Mouse (Mus musculus) retina, embryonic 14.5 days (tissue): Measurements from ENCODE around the gene 0610030E20Rik.

Experiments
- DNase-seq: peaks from one replicate; pipeline ENCODE4 v3.0.0-alpha.2; 2015; ENCODE audit warnings: low spot score

The 0610030E20Rik gene

GRCm38 (mm10) chr6:72347166-72347941 lies at the start of gene 0610030E20Rik:
Gene 0610030E20Rik (plus strand): TSS chr6:72347317.
- DNase-seq, result peak; percentile 81

GRCm38 (mm10) chr6:72297825-72298224 lies 49.3 kb upstream of the 0610030E20Rik start:
- DNase-seq, result no peak

- no peak for DNase-seq
Observed at GRCm38 (mm10) chr6:72302349-72302925, 44.7 kb upstream of the 0610030E20Rik start.

GRCm38 (mm10) chr6:72303510-72303909 lies 43.6 kb upstream of the 0610030E20Rik start:
- no peak for DNase-seq

- DNase-seq, result no peak
Observed at GRCm38 (mm10) chr6:72312198-72312597, 34.9 kb upstream of the 0610030E20Rik start.

GRCm38 (mm10) chr6:72313124-72313867 lies 33.8 kb upstream of the 0610030E20Rik start:
- no peak for DNase-seq

- DNase-seq, result no peak
Observed at GRCm38 (mm10) chr6:72315384-72315783, 31.7 kb upstream of the 0610030E20Rik start.

GRCm38 (mm10) chr6:72316044-72316443 lies 31.1 kb upstream of the 0610030E20Rik start:
- no peak for DNase-seq

- DNase-seq, result no peak
Observed at GRCm38 (mm10) chr6:72318440-72318839, 28.7 kb upstream of the 0610030E20Rik start.

- DNase-seq, result no peak
Observed at GRCm38 (mm10) chr6:72319019-72319418, 28.1 kb upstream of the 0610030E20Rik start.

GRCm38 (mm10) chr6:72322936-72323335 lies 24.2 kb upstream of the 0610030E20Rik start:
- no peak for DNase-seq

GRCm38 (mm10) chr6:72323786-72324508 lies 23.2 kb upstream of the 0610030E20Rik start:
- no peak for DNase-seq

GRCm38 (mm10) chr6:72326274-72326673 lies 20.8 kb upstream of the 0610030E20Rik start:
- no peak for DNase-seq

- DNase-seq, result no peak
Observed at GRCm38 (mm10) chr6:72329019-72329418, 18.1 kb upstream of the 0610030E20Rik start.

- DNase-seq, result no peak
Observed at GRCm38 (mm10) chr6:72330133-72330532, 17.0 kb upstream of the 0610030E20Rik start.

- no peak for DNase-seq
Observed at GRCm38 (mm10) chr6:72333111-72333510, 14.0 kb upstream of the 0610030E20Rik start.

GRCm38 (mm10) chr6:72340481-72340880 lies 6.6 kb upstream of the 0610030E20Rik start:
- DNase-seq, result no peak

- DNase-seq, result no peak
Observed at GRCm38 (mm10) chr6:72344396-72345073, 2.6 kb upstream of the 0610030E20Rik start.

GRCm38 (mm10) chr6:72345074-72345567 lies 2.0 kb upstream of the 0610030E20Rik start, which contains the start of gene Usp39:
Gene Usp39 (minus strand): TSS chr6:72345184.
- peak; percentile 98 for DNase-seq

- no peak for DNase-seq
Observed at GRCm38 (mm10) chr6:72345633-72346032, 1.5 kb upstream of the 0610030E20Rik start.

- DNase-seq, result no peak
Observed at GRCm38 (mm10) chr6:72346261-72346660, 856 bp upstream of the 0610030E20Rik start.
